Mouse (Mus musculus) CH12.LX (cell line): ENCODE results near the gene Rassf2. TPM values are rescaled to one million over a fixed set of nuclear protein-coding genes. Genes with fewer than 3 reads are reported as not detected.

Experiments used
- DNase-seq: peaks from one replicate; pipeline ENCODE4 v3.0.0-alpha.2; 2013; ENCODE audit errors: extremely low read depth
- H3K27ac ChIP-seq: 2 replicates; pipeline ENCODE4 v1.5.1; 2012; ENCODE audit warnings: low read depth, mild to moderate bottlenecking, control low read depth, moderate library complexity; ENCODE audit not compliant: insufficient read depth
- H3K27me3 ChIP-seq: replicated peaks from 2 replicates; pipeline ENCODE3; 2012; ENCODE audit warnings: inconsistent platforms
- H3K36me3 ChIP-seq, 2 experiments: replicated peaks in 1 of 2; 2 replicates each; pipeline versions ENCODE3 to v1.6.1; 2012; ENCODE audit warnings: inconsistent platforms in 1 of 2, low read length in 1 of 2, mild to moderate bottlenecking in 1 of 2, mixed read lengths in 1 of 2, moderate library complexity in 1 of 2; ENCODE audit not compliant: control insufficient read depth in 1 of 2, insufficient read depth in 1 of 2
- H3K4me1 ChIP-seq, 2 experiments: 2 replicates each; pipeline ENCODE4 v1.6.1; 2012; ENCODE audit warnings: inconsistent platforms in 1 of 2, moderate library complexity in 1 of 2; ENCODE audit not compliant: insufficient read depth in 2 of 2, control insufficient read depth in 1 of 2
- H3K4me2 ChIP-seq: 2 replicates; pipeline ENCODE4 v1.6.1; 2012; ENCODE audit warnings: low read depth, mild to moderate bottlenecking, control low read depth; ENCODE audit not compliant: poor library complexity, insufficient read depth, severe bottlenecking
- H3K4me3 ChIP-seq, 3 experiments: fragments of 150-350 bp in 1 of 3; sonication (generic) in 1 of 3; replicated peaks in 1 of 3; 2 replicates each; pipeline versions ENCODE3 to v1.5.1; 2011 to 2012; ENCODE audit warnings: low read depth in 2 of 3, low read length in 2 of 3, mild to moderate bottlenecking in 2 of 3, moderate library complexity in 2 of 3, control low read depth in 1 of 3, improper control_type of control experiment in 1 of 3, inconsistent platforms in 1 of 3, mixed read lengths in 1 of 3; ENCODE audit not compliant: poor library complexity in 1 of 3
- H3K79me2 ChIP-seq: replicated peaks from 2 replicates; pipeline ENCODE4 v1.6.1; 2012; ENCODE audit warnings: mild to moderate bottlenecking, moderate library complexity; ENCODE audit not compliant: control insufficient read depth, poor library complexity, insufficient read depth, severe bottlenecking; ENCODE audit errors: extremely low read depth
- H3K9ac ChIP-seq: 2 replicates; pipeline ENCODE4 v1.6.1; 2012; ENCODE audit warnings: low read depth, mild to moderate bottlenecking, control low read depth, moderate library complexity; ENCODE audit not compliant: insufficient read depth
- H3K9me3 ChIP-seq: replicated peaks from 2 replicates; pipeline ENCODE3; 2012; ENCODE audit warnings: low read length, inconsistent platforms, mixed read lengths
- BHLHE40 ChIP-seq: IDR thresholded peaks from 2 replicates; pipeline ENCODE4 v1.6.1; 2011; ENCODE audit warnings: mild to moderate bottlenecking, low read depth, low read length, improper control_type of control experiment
- CHD1 ChIP-seq: IDR thresholded peaks from 2 replicates; pipeline ENCODE4 v1.6.1; 2012; ENCODE audit warnings: low read depth, low read length, improper control_type of control experiment, inconsistent platforms
- CHD2 ChIP-seq: IDR thresholded peaks from 2 replicates; pipeline ENCODE4 v1.6.1; 2011; ENCODE audit warnings: low read length, improper control_type of control experiment
- CTCF ChIP-seq, 2 experiments: IDR thresholded peaks in 1 of 2; conservative IDR thresholded peaks in 1 of 2; 2 replicates each; pipeline ENCODE4 v1.5.1; 2011 to 2012; ENCODE audit warnings: low read depth in 2 of 2, low read length in 2 of 2, improper control_type of control experiment in 1 of 2, inconsistent platforms in 1 of 2, mild to moderate bottlenecking in 1 of 2, moderate library complexity in 1 of 2
- E2F4 ChIP-seq: IDR thresholded peaks from 2 replicates; pipeline ENCODE4 v1.6.1; 2011; ENCODE audit warnings: low read depth, low read length, improper control_type of control experiment; ENCODE audit not compliant: insufficient replicate concordance
- ELF1 ChIP-seq: IDR thresholded peaks from 2 replicates; pipeline ENCODE4 v1.6.1; 2014; ENCODE audit warnings: low read depth, mild to moderate bottlenecking, inconsistent platforms, low read length, improper control_type of control experiment
- EP300 ChIP-seq: IDR thresholded peaks from 2 replicates; pipeline ENCODE4 v1.6.1; 2011; ENCODE audit warnings: low read length, improper control_type of control experiment
- HCFC1 ChIP-seq: IDR thresholded peaks from 2 replicates; pipeline ENCODE4 v1.6.1; 2012; ENCODE audit warnings: low read depth, mild to moderate bottlenecking, inconsistent platforms, low read length, improper control_type of control experiment
- JUN ChIP-seq: IDR thresholded peaks from 2 replicates; pipeline ENCODE4 v1.6.1; 2011; ENCODE audit warnings: low read depth, mild to moderate bottlenecking, low read length, improper control_type of control experiment, moderate library complexity; ENCODE audit not compliant: insufficient read depth
- MAFK ChIP-seq: IDR thresholded peaks from 2 replicates; pipeline ENCODE4 v1.6.1; 2011; ENCODE audit warnings: low read length, improper control_type of control experiment; ENCODE audit not compliant: insufficient replicate concordance
- MEF2A ChIP-seq: IDR thresholded peaks from 2 replicates; pipeline ENCODE4 v1.6.1; 2014; ENCODE audit warnings: low read depth, mild to moderate bottlenecking, inconsistent platforms, low read length, improper control_type of control experiment, borderline replicate concordance
- MXI1 ChIP-seq: IDR thresholded peaks from 2 replicates; pipeline ENCODE4 v1.6.1; 2011; ENCODE audit warnings: mild to moderate bottlenecking, low read depth, low read length, improper control_type of control experiment
- MYC ChIP-seq: IDR thresholded peaks from 2 replicates; pipeline ENCODE4 v1.6.1; 2011; ENCODE audit warnings: low read depth, mild to moderate bottlenecking, improper control_type of control experiment, low read length
- NRF1 ChIP-seq: IDR thresholded peaks from 2 replicates; pipeline ENCODE4 v1.6.1; 2014; ENCODE audit warnings: low read depth, mild to moderate bottlenecking, inconsistent platforms, low read length, improper control_type of control experiment, moderate library complexity
- POLR2A ChIP-seq: IDR thresholded peaks from 2 replicates; pipeline ENCODE4 v1.6.1; 2011; ENCODE audit warnings: low read depth, mild to moderate bottlenecking, improper control_type of control experiment, low read length
- POLR2AphosphoS2 ChIP-seq: IDR thresholded peaks from 2 replicates; pipeline ENCODE4 v1.6.1; 2011; ENCODE audit warnings: low read depth, low read length, improper control_type of control experiment
- RAD21 ChIP-seq: IDR thresholded peaks from 2 replicates; pipeline ENCODE4 v1.6.1; 2011; ENCODE audit warnings: low read depth, mild to moderate bottlenecking, low read length, improper control_type of control experiment, moderate library complexity
- RCOR1 ChIP-seq: conservative IDR thresholded peaks from 2 replicates; pipeline ENCODE4 v1.6.1; 2012; ENCODE audit warnings: low read depth, mild to moderate bottlenecking, inconsistent platforms, low read length, improper control_type of control experiment
- USF1 ChIP-seq: IDR thresholded peaks from 2 replicates; pipeline ENCODE4 v1.6.1; 2014; ENCODE audit warnings: low read depth, mild to moderate bottlenecking, inconsistent platforms, low read length, improper control_type of control experiment
- USF2 ChIP-seq: conservative IDR thresholded peaks from 2 replicates; pipeline ENCODE4 v1.6.1; 2011; ENCODE audit warnings: low read depth, low read length, improper control_type of control experiment
- ZMIZ1 ChIP-seq: IDR thresholded peaks from 2 replicates; pipeline ENCODE4 v1.6.1; 2012; ENCODE audit warnings: low read depth, mild to moderate bottlenecking, inconsistent platforms, low read length, improper control_type of control experiment
- ZNF384 ChIP-seq: IDR thresholded peaks from 2 replicates; pipeline ENCODE4 v1.6.1; 2012; ENCODE audit warnings: low read depth, low read length, improper control_type of control experiment, inconsistent platforms
- dilution Hi-C: fragments of 300-500 bp; cut with MboI; formaldehyde crosslinking; loops from 2 replicates; pipeline ENCODE4 v1.14.3; 2020; ENCODE audit warnings: low sequenced_read_pairs; ENCODE audit not compliant: extremely low pct_unique_long_range_greater_than_20kb, extremely low pct_ligation_motif_present
- in situ Hi-C: fragments of 300-500 bp; cut with MboI; formaldehyde crosslinking; loops from 3 replicates; pipeline ENCODE4 v1.14.3; 2019; ENCODE audit warnings: low sequenced_read_pairs, low pct_ligation_motif_present, low pct_unique_long_range_greater_than_20kb, mixed read lengths
- polyA plus RNA-seq: library from polyadenylated mRNA; unstranded; fragments of >175 nt; gene quantifications from 2 replicates; pipeline ENCODE4 v1.2.1, GENCODE M21; 2012; ENCODE audit warnings: low read depth; ENCODE audit not compliant: insufficient read length
- total RNA-seq, 2 experiments: library from RNA; depleted of rRNA; stranded (reverse); fragments of 300-350 nt in 1 of 2; fragments of >200 nt in 1 of 2; gene quantifications; 2 replicates each; pipeline ENCODE4 v1.2.3; 2012 to 2014

Rassf2 gene
- total and polyA plus RNA-seq, 3 experiments: 33.8 to 61.5 (median 45.3) TPM

DNA sequence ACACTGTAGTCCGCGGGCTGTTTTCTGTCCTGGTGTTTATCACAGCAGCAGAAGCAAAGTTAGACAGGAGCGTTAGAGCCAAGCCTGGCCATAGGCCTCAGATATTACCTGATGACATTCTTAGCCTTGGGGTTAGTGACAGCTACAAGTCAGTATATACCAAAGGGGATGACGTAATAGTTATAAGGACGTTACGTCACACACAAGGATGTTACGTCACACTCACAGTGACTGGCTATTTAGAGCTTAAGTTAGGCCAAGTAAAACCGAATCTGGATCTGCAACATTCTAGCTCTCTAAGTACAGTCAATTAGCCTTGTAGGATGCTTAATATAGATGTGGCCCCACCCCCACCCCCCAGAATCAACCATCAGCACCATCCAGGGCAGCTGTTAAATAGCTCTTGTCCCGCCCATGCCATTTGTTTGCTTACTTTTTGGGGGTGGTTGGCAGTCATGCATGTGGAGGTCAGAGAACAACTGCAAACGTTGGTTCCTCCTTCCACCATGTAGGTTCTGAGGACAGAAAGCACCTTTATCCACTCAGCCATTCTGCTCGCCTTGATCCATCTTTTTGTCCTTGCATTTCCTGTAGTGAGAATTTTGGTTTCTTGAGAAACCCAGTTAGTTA, 18.2 kb upstream of the Rassf2 start:
- dilution Hi-C loops (no loop called here), in situ Hi-C loops (no loop called here)
- Histone ChIP-seq H3K4me3 (no peak overlapping the region), H3K9me3 (no peaks in the 10 kb centered on the region), H3K4me2 (no peak overlapping the region), H3K36me3 (peaks cover 0 to 6% of the 10 kb centered on the region in 2 experiments), H3K79me2 (no peaks in the 10 kb centered on the region), H3K27ac (no peak overlapping the region), H3K27me3 (no peaks in the 10 kb centered on the region), H3K9ac (no peak overlapping the region), H3K4me1 (peaks cover 5 to 47% of the 10 kb centered on the region in 2 experiments)
- TF ChIP-seq CHD1 (no peak), MEF2A (no peak), MYC (no peak), ZMIZ1 (no peak), CTCF (conservative IDR thresholded peaks at IDR 0.05 in 1 of 2, IDR thresholded peaks at IDR 0.05 in 1 of 2; ENCODE audit: low read depth in 2 of 2, low read length in 2 of 2) (no peak), CHD2 (no peak), HCFC1 (no peak), POLR2AphosphoS2 (no peak), RAD21 (no peak), ELF1 (no peak), RCOR1 (no peak), JUN (no peak), ZNF384 (no peak), USF1 (no peak), NRF1 (no peak), MXI1 (no peak), POLR2A (no peak), E2F4 (no peak), EP300 (no peak)
- DNase-seq: no peak

DNA sequence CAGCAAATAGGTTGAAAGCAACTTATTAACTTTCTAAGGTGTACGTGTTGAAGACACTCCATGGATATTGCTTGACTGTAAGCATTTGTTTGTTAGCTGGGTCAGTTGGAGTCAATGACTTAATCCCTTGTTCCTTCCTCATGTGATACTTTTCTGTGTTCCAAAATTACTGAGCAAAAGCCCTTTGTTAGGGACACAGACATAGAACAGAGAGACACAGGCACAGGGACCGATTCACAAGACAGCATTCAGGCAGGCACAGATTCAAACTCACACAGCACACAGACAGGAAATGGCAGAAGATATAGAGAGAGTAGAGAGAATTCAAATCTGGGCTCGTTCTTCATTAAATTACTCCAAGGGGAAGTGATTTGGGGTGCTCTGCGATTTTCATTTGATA, 17.3 kb upstream of the Rassf2 start:
- H3K4me2 ChIP-seq: no peak overlapping the region
- dilution Hi-C loops (no loop called here), in situ Hi-C loops (no loop called here)
- TF ChIP-seq USF2 (no peak), ZMIZ1 (no peak), NRF1 (no peak), HCFC1 (no peak), MXI1 (no peak), MAFK (no peak), USF1 (no peak), MYC (no peak), BHLHE40 (no peak)
- H3K9ac ChIP-seq: no peak overlapping the region
- H3K27ac ChIP-seq: no peak overlapping the region
- H3K36me3 ChIP-seq: no peaks in the 10 kb centered on the region
- no peak overlapping the region for H3K4me3 ChIP-seq
- H3K9me3 ChIP-seq: no peaks in the 10 kb centered on the region
- DNase-seq: no peak
- H3K27me3 ChIP-seq: no peaks in the 10 kb centered on the region
- H3K79me2 ChIP-seq: no peaks in the 10 kb centered on the region
- H3K4me1 ChIP-seq: peaks cover 5 to 40% of the 10 kb centered on the region in 2 experiments
